Mouse (Mus musculus) MEL (cell line): ENCODE measurements at regions not wholly inside any gene's neighbourhood (a gene's known extent, or its start where the extent isn't known, plus 50 kb on each side); places are given as distances from the start of the nearest gene placed in this dataset.

Experiments
- DNase-seq: peaks from one replicate; pipeline ENCODE4 v3.0.0; 2011; ENCODE audit warnings: low read depth, low spot score
- H3K27ac ChIP-seq: 2 replicates; pipeline ENCODE4 v1.5.1; 2012; ENCODE audit warnings: low read depth, mild to moderate bottlenecking, control low read depth, low read length, moderate library complexity; ENCODE audit not compliant: control insufficient read depth
- H3K27me3 ChIP-seq, 2 experiments: fragments of 150-350 bp in 1 of 2; sonication (generic) in 1 of 2; 2 replicates each; pipeline ENCODE4 v1.6.1; 2012; ENCODE audit warnings: low read length in 2 of 2, mild to moderate bottlenecking in 2 of 2, improper control_type of control experiment in 1 of 2, moderate library complexity in 1 of 2; ENCODE audit not compliant: insufficient read depth in 2 of 2, control insufficient read depth in 1 of 2
- H3K36me3 ChIP-seq, 2 experiments: 2 replicates each; pipeline ENCODE4 v1.6.1; 2012 to 2014; ENCODE audit warnings: low read length in 2 of 2, improper control_type of control experiment in 1 of 2, inconsistent platforms in 1 of 2, mild to moderate bottlenecking in 1 of 2; ENCODE audit not compliant: insufficient read depth in 2 of 2, control insufficient read depth in 1 of 2
- H3K4me1 ChIP-seq, 2 experiments: fragments of 150-350 bp in 1 of 2; sonication (generic) in 1 of 2; 2 replicates each; pipeline ENCODE4 v1.6.1; 2012; ENCODE audit warnings: low read length in 2 of 2, improper control_type of control experiment in 1 of 2, mild to moderate bottlenecking in 1 of 2; ENCODE audit not compliant: insufficient read depth in 2 of 2, control insufficient read depth in 1 of 2
- H3K4me3 ChIP-seq, 2 experiments: fragments of 150-350 bp in 1 of 2; sonication (generic) in 1 of 2; 2 replicates each; pipeline ENCODE4 v1.5.1; 2012; ENCODE audit warnings: low read depth in 2 of 2, low read length in 2 of 2, mild to moderate bottlenecking in 2 of 2, moderate library complexity in 2 of 2, control low read depth in 1 of 2, improper control_type of control experiment in 1 of 2; ENCODE audit not compliant: control insufficient read depth in 1 of 2, insufficient read depth in 1 of 2
- H3K79me2 ChIP-seq: 2 replicates; pipeline ENCODE4 v1.6.1; 2012; ENCODE audit warnings: mild to moderate bottlenecking, low read length, moderate library complexity; ENCODE audit not compliant: control insufficient read depth, poor library complexity, insufficient read depth
- H3K9ac ChIP-seq: 2 replicates; pipeline ENCODE4 v1.6.1; 2012; ENCODE audit warnings: low read depth, mild to moderate bottlenecking, control low read depth, low read length, moderate library complexity; ENCODE audit not compliant: control insufficient read depth, poor library complexity, severe bottlenecking
- H3K9me3 ChIP-seq: fragments of 150-350 bp; sonication (generic); replicated peaks from 2 replicates; pipeline ENCODE4 v1.6.1; 2012; ENCODE audit warnings: mild to moderate bottlenecking, low read length, improper control_type of control experiment, moderate library complexity; ENCODE audit not compliant: insufficient read depth
- CHD1 ChIP-seq: IDR thresholded peaks from 2 replicates; pipeline ENCODE4 v1.6.1; 2012; ENCODE audit warnings: low read depth, mild to moderate bottlenecking, inconsistent platforms, low read length, improper control_type of control experiment
- CHD2 ChIP-seq: IDR thresholded peaks from 2 replicates; pipeline ENCODE4 v1.6.1; 2011; ENCODE audit warnings: low read length, improper control_type of control experiment
- ELF1 ChIP-seq: IDR thresholded peaks from 2 replicates; pipeline ENCODE4 v1.6.1; 2014; ENCODE audit warnings: low read depth, mild to moderate bottlenecking, inconsistent platforms, low read length, improper control_type of control experiment, moderate library complexity
- EP300 ChIP-seq, 2 experiments: IDR thresholded peaks; 2 replicates each; pipeline ENCODE4 v1.6.1; 2011; ENCODE audit warnings: improper control_type of control experiment in 2 of 2, low read length in 2 of 2, low read depth in 1 of 2, mild to moderate bottlenecking in 1 of 2
- ETS1 ChIP-seq: IDR thresholded peaks from 2 replicates; pipeline ENCODE4 v1.6.1; 2012; ENCODE audit warnings: low read depth, mild to moderate bottlenecking, inconsistent platforms, low read length, improper control_type of control experiment, moderate library complexity
- GABPA ChIP-seq: IDR thresholded peaks from 2 replicates; pipeline ENCODE4 v1.6.1; 2012; ENCODE audit warnings: low read depth, mild to moderate bottlenecking, inconsistent platforms, low read length, improper control_type of control experiment, moderate library complexity
- HCFC1 ChIP-seq: IDR thresholded peaks from 2 replicates; pipeline ENCODE4 v1.6.1; 2012; ENCODE audit warnings: low read depth, mild to moderate bottlenecking, inconsistent platforms, low read length, improper control_type of control experiment, moderate library complexity
- JUND ChIP-seq: IDR thresholded peaks from 2 replicates; pipeline ENCODE4 v1.6.1; 2011; ENCODE audit warnings: low read depth, mild to moderate bottlenecking, improper control_type of control experiment, low read length
- KAT2A ChIP-seq: conservative IDR thresholded peaks from 2 replicates; pipeline ENCODE4 v1.6.1; 2012; ENCODE audit warnings: low read depth, low read length, improper control_type of control experiment, inconsistent platforms
- MAFK ChIP-seq: IDR thresholded peaks from 2 replicates; pipeline ENCODE4 v1.6.1; 2011; ENCODE audit warnings: low read depth, mild to moderate bottlenecking, low read length, improper control_type of control experiment, borderline replicate concordance
- MAX ChIP-seq: IDR thresholded peaks from 2 replicates; pipeline ENCODE4 v1.6.1; 2011; ENCODE audit warnings: low read length, improper control_type of control experiment
- MEF2A ChIP-seq: IDR thresholded peaks from 2 replicates; pipeline ENCODE4 v1.6.1; 2014; ENCODE audit warnings: low read depth, mild to moderate bottlenecking, inconsistent platforms, low read length, improper control_type of control experiment; ENCODE audit not compliant: poor library complexity, insufficient replicate concordance, severe bottlenecking; ENCODE audit errors: extremely low read depth
- NELFE ChIP-seq: IDR thresholded peaks from 2 replicates; pipeline ENCODE4 v1.6.1; 2011; ENCODE audit warnings: low read depth, low read length, improper control_type of control experiment
- NRF1 ChIP-seq: IDR thresholded peaks from 2 replicates; pipeline ENCODE4 v1.6.1; 2014; ENCODE audit warnings: low read depth, mild to moderate bottlenecking, inconsistent platforms, low read length, improper control_type of control experiment, moderate library complexity; ENCODE audit not compliant: poor library complexity, insufficient read depth, severe bottlenecking
- POLR2A ChIP-seq, 2 experiments: IDR thresholded peaks; 2 replicates each; pipeline ENCODE4 v1.6.1; 2011 to 2012; ENCODE audit warnings: low read length in 2 of 2, mild to moderate bottlenecking in 2 of 2, control low read depth in 1 of 2, improper control_type of control experiment in 1 of 2, low read depth in 1 of 2, moderate library complexity in 1 of 2; ENCODE audit not compliant: control insufficient read depth in 1 of 2, insufficient read depth in 1 of 2, poor library complexity in 1 of 2
- POLR2AphosphoS2 ChIP-seq: IDR thresholded peaks from 2 replicates; pipeline ENCODE4 v1.6.1; 2011; ENCODE audit warnings: low read length, improper control_type of control experiment
- POLR2AphosphoS5 ChIP-seq: IDR thresholded peaks from 2 replicates; pipeline ENCODE4 v1.6.1; 2012; ENCODE audit warnings: low read depth, borderline replicate concordance, mild to moderate bottlenecking, inconsistent platforms, low read length, moderate library complexity, mixed read lengths
- TCF12 ChIP-seq: IDR thresholded peaks from 2 replicates; pipeline ENCODE4 v1.6.1; 2014; ENCODE audit warnings: low read depth, mild to moderate bottlenecking, inconsistent platforms, low read length, improper control_type of control experiment, moderate library complexity
- UBTF ChIP-seq: IDR thresholded peaks from 2 replicates; pipeline ENCODE4 v1.6.1; 2012; ENCODE audit warnings: low read depth, mild to moderate bottlenecking, inconsistent platforms, low read length, improper control_type of control experiment, moderate library complexity, borderline replicate concordance; ENCODE audit not compliant: insufficient read depth
- ZC3H11A ChIP-seq: IDR thresholded peaks from 2 replicates; pipeline ENCODE4 v1.6.1; 2012; ENCODE audit warnings: low read depth, mild to moderate bottlenecking, inconsistent platforms, low read length, improper control_type of control experiment

DNA sequence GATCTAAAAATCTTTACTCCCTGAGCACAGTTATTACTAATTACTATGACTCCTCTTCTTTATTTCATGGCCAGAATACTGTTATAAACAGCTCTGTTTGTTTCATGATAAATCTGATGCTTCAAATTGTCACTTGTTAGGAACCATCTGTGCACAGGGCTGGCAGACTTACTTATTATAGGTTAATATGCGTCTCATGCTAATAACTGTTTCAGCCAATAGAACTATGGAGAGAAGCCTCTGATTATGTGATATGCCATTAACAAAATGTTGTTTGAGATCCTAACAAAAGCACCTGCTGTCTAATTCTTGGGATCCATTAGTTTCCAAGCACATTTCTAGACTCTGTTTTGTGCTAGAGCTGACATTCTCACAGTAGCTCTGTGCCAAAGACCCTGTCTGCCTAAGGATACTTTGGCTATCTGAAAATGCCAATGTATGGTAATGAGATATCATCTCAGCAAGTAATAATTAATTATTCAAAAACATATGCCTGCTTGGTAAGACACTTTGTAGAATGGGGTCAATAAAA, 318.1 kb downstream of the Grb14 start:
- no peak overlapping the region for H3K9ac ChIP-seq
- DNase-seq: no peak
- no peaks in the 10 kb centered on the region for H3K9me3 ChIP-seq
- H3K27ac ChIP-seq: no peak overlapping the region
- H3K4me1 ChIP-seq: no peaks in the 10 kb centered on the region
- TF ChIP-seq POLR2AphosphoS5 (no peak), POLR2A (IDR thresholded peaks at IDR 0.05; ENCODE audit: control insufficient read depth in 1 of 2, insufficient read depth in 1 of 2, low read depth in 1 of 2, low read length in 2 of 2, poor library complexity in 1 of 2) (no peak), ETS1 (no peak), KAT2A (no peak), UBTF (no peak), POLR2AphosphoS2 (no peak), EP300 (IDR thresholded peaks at IDR 0.05; ENCODE audit: low read depth in 1 of 2, low read length in 2 of 2) (no peak), ELF1 (no peak), JUND (no peak), MAX (no peak), MAFK (no peak), TCF12 (no peak), GABPA (no peak), NELFE (no peak)
- H3K36me3 ChIP-seq: no peaks in the 10 kb centered on the region
- H3K27me3 ChIP-seq: no peaks in the 10 kb centered on the region
- no peaks in the 10 kb centered on the region for H3K79me2 ChIP-seq
- H3K4me3 ChIP-seq: no peak overlapping the region

DNA sequence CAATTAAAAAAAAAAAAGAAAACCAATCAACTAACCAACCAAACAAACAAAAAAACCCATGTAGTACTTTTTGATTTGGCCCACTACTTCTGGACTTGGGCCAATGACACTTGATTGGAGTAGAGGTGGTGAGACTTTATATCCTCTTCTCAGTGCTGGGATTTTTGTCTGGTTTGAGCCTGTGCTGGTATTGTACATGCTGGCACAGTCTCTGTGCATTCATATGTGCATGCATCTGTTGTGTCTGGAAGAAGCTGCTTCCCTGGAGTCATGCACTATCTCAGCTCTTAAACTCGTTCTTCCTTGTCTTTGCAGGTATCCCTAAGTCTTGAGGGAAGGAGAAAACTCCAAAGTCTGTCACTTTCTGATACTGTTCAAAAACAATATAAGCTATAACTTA, 328.8 kb downstream of the Grb14 start:
- H3K4me1 ChIP-seq: no peaks in the 10 kb centered on the region
- no peaks in the 10 kb centered on the region for H3K79me2 ChIP-seq
- no peaks in the 10 kb centered on the region for H3K36me3 ChIP-seq
- TF ChIP-seq CHD2 (no peak), POLR2AphosphoS2 (no peak), JUND (no peak), NRF1 (no peak), HCFC1 (no peak), MAX (no peak), ZC3H11A (no peak), ETS1 (no peak), POLR2AphosphoS5 (no peak), MEF2A (no peak), CHD1 (no peak)
- DNase-seq: no peak
- H3K9me3 ChIP-seq: no peaks in the 10 kb centered on the region
- no peak overlapping the region for H3K4me3 ChIP-seq
- no peaks in the 10 kb centered on the region for H3K27me3 ChIP-seq
- no peak overlapping the region for H3K27ac ChIP-seq
- H3K9ac ChIP-seq: no peak overlapping the region
